Mouse (Mus musculus): ENCODE measurements around the gene Bhlha9.

GRCm38 (mm10) chr11:76624881-76625280 is 47.4 kb upstream of the Bhlha9 start:
- TF ChIP-seq CTCF (IDR thresholded peaks at IDR 0.05; ENCODE audit: low read depth) = no peak
- TF ChIP-seq EP300 (IDR thresholded peaks at IDR 0.05; ENCODE audit: low read depth) = no peak
